Mouse (Mus musculus) left cerebral cortex, adult 8-10 months (tissue): ENCODE data around the gene Rnf169. TPM values are rescaled to one million over a fixed set of nuclear protein-coding genes. Genes with fewer than 3 reads are reported as not detected.
A peak's percentile ranks its signal among the peaks of the same experiment; 100 is the strongest.
"Not testable (repeated sequence)": the region's sequence is repeated elsewhere in the genome, so short reads cannot be mapped to it uniquely, and the experiment has no call there.

ENCODE experiments used
- DNase-seq, 2 experiments: peaks; one replicate each; pipeline ENCODE4 v3.0.0; 2022; ENCODE audit warnings: low spot score in 2 of 2
- total RNA-seq, 4 experiments: library from RNA; stranded (reverse); gene quantifications; 2 replicates each; pipeline ENCODE4 v1.2.4; 2022

The Rnf169 gene
- total RNA-seq, 4 experiments from 2014 or later, result 49.0 to 54.0 (median 51.9) TPM

GRCm38 (mm10) chr7:99979546-99980131 lies 609 bp downstream of the Rnf169 start:
- DNase-seq, result no peak

DNA sequence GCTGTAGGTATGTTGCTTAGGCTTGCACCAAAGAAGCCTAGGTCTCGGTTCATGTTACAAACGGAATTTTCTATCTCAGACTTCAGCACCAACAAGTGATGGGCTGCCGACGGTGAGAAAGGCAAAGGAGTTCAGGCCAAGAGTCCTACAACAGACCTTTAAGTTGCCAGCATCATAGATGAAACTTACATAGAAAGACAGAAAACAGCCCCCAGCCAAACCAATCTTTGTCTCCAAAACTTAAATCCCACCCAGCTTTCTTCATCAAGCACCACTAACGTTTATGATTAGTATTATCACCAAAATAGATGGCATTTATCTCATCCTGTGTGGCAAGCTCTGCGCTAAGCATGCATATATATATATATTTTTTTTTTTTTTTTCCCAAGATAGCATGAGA lies 1.2 kb downstream of the Rnf169 start:
- no peak for DNase-seq

DNA sequence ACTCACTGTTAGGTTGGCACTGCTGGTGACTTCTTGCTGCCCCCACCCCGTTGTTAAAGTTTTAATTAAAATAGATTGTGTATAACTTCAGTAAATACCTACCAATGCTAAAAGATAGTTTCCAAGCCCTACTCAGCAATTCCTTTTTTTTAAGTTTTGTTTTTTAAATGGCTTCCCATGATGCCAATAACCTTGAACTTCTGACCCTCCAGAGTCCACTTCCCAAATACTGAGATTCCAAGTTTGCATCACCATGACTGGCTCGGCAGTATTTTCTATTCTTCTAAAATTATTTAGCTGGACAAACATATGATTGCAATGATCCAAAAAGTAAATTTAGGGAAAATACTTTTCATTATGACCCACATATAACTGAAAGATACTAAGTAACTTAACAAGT lies 2.2 kb downstream of the Rnf169 start:
- no peak for DNase-seq

DNA sequence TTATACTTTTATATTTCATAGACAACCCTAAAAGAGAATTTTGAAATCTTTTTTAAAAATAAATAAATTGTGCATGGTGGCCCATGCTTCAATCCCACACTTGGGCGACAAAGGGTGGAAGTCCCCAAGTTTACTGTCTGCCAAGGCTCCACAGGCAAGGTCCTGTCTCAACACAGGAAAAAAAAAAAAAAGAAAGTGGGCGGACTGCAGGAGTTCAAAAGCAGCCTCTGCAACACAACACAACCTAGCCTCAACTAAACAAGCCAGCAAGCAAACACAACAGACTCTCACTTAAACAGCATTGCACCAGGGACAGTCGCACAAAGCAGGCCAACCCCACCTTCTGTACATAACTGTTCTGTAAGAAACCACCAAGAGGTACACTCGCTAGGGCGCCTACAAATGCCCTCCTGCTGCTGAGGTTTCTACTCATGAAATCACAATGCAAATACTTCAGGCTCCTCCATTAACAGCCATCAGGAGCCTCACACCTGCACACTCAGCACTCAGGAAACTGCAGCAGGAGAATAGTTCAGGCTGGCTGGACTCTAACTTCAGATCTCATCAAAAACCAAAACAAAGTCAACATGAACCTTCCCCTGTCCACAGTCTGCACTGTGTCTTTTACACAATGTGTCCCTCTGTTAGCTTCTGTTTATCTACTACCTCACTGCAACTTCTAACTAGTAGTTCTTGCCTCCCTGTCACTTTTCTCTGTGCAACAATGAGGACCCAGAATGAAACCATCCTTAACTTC lies 4.3 kb downstream of the Rnf169 start:
- DNase-seq, result no peak

- no peak for DNase-seq
Measured at GRCm38 (mm10) chr7:99974208-99974970, 5.9 kb downstream of the Rnf169 start.

DNA sequence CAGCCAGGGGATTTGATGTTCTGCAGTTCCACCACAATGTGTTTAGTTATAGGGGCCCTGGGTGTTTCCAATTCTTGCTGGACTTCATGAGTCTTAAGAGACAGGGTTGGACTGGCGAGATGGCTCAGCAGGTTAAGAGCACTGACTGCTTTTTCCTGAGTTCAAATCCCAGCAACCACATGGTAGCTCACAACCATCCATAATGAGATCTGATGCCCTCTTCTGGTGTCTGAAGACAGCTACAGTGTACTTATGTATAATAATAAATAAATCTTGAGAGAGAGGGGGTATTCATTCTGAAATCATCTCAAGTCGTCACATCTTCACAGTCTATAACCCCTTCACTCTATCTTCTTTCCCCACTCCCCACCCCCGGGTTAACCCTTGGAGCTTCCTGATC lies 7.3 kb downstream of the Rnf169 start:
- DNase-seq, result not testable (repeated sequence)

DNA sequence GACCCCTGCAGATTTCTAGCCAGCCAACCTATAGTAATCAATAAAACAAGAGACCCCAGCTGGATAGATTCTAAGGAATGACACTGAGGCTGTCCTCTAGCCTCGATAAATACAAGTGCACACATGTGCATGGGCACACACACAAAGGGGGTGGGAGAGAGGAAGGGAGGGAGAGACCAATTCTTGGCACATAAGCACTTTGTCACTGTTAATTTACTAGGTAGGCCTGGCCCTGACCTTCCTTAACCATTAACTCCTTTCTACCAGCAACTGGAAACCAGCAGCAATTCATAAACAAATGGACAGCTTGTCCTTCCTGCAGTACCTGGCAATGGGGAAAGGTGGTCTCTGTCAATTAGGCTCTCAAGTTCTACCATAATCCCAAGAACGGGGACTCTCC lies 8.3 kb downstream of the Rnf169 start:
- DNase-seq, result no peak

DNA sequence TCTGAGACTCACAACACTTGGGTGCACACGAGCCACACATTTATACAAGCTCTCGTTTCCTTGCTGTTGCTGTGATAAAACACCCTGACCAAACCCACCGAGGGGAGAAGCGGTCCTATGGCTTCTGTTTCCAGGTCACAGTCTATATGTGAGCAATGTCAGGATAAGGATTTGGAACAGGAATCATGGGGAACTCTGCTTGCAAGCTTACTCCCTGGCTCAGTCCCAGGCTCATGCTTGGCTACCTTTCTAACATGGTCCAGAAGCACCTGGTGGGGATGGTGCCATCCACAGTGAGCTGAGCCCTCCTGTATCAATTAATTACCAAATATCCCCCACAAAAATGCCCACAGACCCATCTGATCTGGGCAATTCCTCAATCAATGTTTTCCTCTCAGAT lies 11.1 kb downstream of the Rnf169 start:
- DNase-seq, result no peak

- no peak for DNase-seq
Measured at GRCm38 (mm10) chr7:99966011-99966721, 14.1 kb downstream of the Rnf169 start.

DNA sequence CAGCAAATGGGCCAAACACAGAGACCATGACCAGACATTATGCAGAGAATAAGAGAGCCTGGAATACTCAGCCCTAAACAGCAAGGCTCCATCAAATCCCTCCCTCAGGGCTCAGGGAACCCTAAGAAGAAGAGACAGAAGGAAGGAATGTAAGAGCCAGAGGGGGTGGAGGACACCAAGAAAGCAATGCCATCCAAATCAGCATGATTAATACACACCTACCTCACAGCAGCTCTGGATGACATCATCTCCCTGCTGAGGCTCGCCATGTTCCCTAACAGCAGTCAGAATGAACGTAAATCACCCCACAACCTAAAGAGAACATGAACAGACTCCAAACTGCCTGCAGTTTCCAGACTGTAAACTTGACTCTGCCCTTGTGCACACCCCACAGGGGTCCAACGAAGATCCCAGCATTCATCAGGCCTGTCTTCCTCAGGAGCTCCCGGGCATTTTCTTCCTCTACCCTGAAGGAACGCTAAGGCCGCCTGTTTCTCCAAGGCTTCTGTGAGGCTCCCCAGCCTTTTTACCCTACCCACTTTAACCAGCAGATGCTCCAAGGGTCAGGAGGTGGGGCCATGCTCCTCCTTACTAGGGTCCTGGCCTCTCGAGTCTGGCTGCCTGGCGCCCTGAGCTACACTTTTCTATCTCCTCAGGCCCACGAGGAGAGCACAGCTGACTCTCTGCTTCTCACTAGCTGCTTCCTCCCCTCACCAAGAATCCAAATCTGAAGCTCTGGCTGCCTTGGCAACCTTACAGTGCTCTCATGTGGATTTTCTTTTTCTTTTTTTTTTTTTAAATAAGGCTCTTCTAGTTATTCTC lies 15.0 kb downstream of the Rnf169 start:
- DNase-seq, result peak in 1 of 2 experiments; percentile 69

GRCm38 (mm10) chr7:99963237-99963860 lies 16.9 kb downstream of the Rnf169 start:
- no peak for DNase-seq

GRCm38 (mm10) chr7:99962536-99963236 lies 17.6 kb downstream of the Rnf169 start:
- no peak for DNase-seq

DNA sequence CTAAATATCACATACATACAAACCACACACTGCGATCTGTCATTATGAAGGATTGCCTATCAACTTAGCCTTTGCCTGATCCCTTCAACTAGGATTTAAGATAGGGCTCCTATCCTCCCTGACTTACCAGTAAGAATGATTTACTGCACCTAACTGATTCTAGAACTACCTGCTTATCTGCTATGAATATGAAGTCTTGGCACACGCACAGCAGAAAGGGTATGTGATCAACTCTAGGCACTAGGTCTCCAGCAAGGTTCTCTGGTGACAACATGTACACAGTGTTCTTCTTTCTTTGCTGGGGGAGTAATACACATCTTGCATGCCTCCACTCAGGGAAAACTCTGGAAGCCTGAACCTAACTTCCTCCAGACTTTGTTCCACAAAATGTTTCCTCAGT lies 18.7 kb downstream of the Rnf169 start:
- DNase-seq, result no peak

DNA sequence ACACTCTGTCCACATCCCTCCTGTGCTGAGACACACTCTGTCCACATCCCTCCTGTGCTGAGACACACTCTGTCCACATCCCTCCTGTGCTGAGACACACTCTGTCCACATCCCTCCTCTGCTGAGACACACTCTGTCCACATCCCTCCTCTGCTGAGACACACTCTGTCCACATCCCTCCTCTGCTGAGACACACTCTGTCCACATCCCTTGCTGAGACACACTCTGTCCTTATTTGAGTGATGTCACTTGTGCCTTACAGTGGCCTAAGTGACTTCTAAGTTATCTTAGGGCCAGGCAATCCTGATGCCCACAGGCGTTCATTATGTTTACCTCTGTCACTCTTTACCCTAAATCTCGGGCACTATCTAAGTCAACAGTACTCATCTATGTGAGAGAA lies 19.7 kb downstream of the Rnf169 start:
- DNase-seq, result peak in 1 of 2 experiments; percentile 4

GRCm38 (mm10) chr7:99957226-99957965 lies 22.9 kb downstream of the Rnf169 start:
- DNase-seq, result no peak

- no peak for DNase-seq
Measured at GRCm38 (mm10) chr7:99956095-99956494, 24.2 kb downstream of the Rnf169 start.

GRCm38 (mm10) chr7:99954212-99954611 lies 26.0 kb downstream of the Rnf169 start:
- DNase-seq, result no peak

DNA sequence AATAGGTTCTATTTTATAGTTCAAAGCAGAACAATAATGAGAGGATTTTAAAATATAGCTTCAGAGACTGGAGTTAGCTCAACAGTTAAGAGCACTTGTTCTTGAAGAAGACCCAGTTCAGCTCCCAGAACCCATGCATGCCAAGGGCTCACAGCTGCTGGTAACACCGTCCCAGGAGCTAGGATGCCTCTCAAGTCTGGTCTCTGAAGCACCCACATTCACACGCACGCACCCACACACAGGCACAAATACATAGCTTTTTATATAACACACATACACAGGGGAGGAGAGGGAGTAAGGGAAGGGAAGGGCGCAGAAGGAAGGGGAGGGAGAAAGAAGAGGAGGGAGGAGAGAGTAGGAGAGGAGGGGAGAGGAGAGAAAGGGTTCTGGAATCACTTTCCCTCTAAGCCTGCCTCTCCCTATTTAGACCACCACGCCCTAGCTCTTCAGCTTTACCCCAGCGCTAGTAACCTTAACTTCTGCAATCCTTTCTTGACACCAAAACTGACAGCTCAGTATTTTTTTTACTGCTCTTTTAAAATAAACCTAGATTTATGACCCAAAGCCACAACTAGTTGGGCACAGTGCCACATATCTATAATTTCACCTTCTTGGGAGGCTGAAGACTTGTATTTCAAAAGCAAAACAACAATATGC lies 26.7 kb downstream of the Rnf169 start:
- peak; percentile 39 to 92 for DNase-seq

DNA sequence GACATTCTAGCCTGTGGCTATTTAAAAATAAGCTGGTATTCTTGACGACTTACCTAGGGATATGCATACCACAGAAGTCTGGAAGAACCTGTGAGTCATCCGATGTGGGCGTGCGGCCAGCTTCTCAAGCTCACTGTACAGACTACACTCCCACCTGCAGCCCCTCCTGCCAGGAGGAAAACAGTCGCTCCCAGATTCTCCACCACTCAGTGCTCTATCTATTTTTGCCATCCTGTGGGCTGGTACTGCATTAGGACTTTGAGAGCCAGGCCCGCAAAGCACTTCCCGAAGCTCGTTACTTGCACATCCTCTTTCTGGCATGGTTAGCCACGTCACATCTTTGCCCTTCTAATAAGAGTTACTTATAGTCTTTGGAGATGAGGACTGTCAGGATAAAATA lies 32.9 kb downstream of the Rnf169 start:
- peak; percentile 61 to 96 for DNase-seq
